Mouse (Mus musculus) olfactory bulb, adult 2 months (tissue): ENCODE results near the gene BC028528. TPM values are rescaled to one million over a fixed set of nuclear protein-coding genes. Genes with fewer than 3 reads are reported as not detected.
"Not testable (repeated sequence)": the region's sequence is repeated elsewhere in the genome, so short reads cannot be mapped to it uniquely, and the experiment has no call there.

Experiments used
- H3K27ac ChIP-seq: fragments of 200-500 bp; 2 replicates; pipeline ENCODE4 v1.5.1; 2012; ENCODE audit warnings: low read depth, low read length; ENCODE audit not compliant: insufficient read depth
- H3K4me1 ChIP-seq: fragments of 200-500 bp; 2 replicates; pipeline ENCODE4 v1.6.1; 2012; ENCODE audit warnings: low read length; ENCODE audit not compliant: control insufficient read depth, insufficient read depth
- H3K4me3 ChIP-seq: fragments of 200-500 bp; 2 replicates; pipeline ENCODE4 v1.5.1; 2012; ENCODE audit warnings: mild to moderate bottlenecking, low read depth, low read length, moderate library complexity; ENCODE audit not compliant: insufficient read depth
- CTCF ChIP-seq: fragments of 200-500 bp; IDR thresholded peaks from 2 replicates; pipeline ENCODE4 v1.5.1; 2012; ENCODE audit warnings: low read depth, mild to moderate bottlenecking, low read length, moderate library complexity; ENCODE audit not compliant: insufficient read depth
- POLR2A ChIP-seq: fragments of 200-500 bp; IDR thresholded peaks from 2 replicates; pipeline ENCODE4 v1.6.1; 2012; ENCODE audit warnings: mild to moderate bottlenecking, low read depth, low read length, moderate library complexity; ENCODE audit not compliant: insufficient read depth
- WGBS: fragments of 180-500 bp; shearing (Covaris S2); methylation state at CpG from one replicate; pipeline ENCODE4 v1.1.7; 2018; 5-methylcytosine and 5-hydroxymethylcytosine counted together
- polyA plus RNA-seq: library from polyadenylated mRNA; stranded (reverse); fragments of >200 nt; gene quantifications from 2 replicates; pipeline ENCODE4 v1.2.4, GENCODE M21; 2012; ENCODE audit warnings: low replicate concordance; ENCODE audit not compliant: missing spikeins, insufficient read depth, insufficient read length

The BC028528 gene
- polyA plus RNA-seq, 1 experiment: not detected

DNA sequence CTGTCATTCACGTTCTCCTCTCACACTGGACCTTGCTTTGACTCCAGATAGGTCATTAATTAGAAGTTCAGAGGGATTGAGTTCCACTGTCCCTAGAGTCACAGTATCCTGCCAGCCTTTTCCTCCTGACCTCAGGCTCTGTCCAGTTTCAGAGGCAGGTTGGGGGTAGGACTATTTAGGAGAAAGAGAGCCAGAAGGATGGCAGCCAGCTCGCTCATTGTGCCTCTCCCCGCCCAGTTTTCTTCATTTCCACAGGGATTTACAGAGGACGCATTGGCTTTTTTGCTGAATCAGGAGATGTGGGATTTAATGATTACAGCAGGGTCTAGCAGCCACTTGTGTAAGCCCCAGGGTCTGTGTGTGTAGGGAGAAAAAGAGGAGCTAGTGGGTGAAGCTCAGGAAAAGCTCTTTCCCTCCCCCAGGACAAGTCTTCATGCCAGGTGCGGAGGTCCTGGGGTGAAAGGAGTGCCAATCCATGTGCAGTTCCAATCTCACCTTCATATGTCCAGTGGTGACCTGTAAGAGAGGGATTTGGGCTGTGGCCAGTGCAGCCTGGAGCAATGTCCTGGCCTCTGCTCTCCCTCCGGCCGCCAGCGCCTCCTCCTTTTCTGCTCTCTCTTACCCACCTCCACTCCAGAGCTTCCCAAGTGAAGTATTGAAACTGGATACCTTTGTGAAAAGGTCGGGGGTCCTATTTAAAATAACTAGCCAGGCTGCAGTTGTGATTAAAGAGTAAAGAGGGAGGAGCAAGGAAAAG, 10.0 kb upstream of the BC028528 start:
- Histone ChIP-seq H3K4me1 (peaks cover 11% of the 10 kb centered on the region), H3K4me3 (no peak overlapping the region), H3K27ac (no peak overlapping the region)
- 65% methylated on average over 9 of the region's 9 CpGs for WGBS
- TF ChIP-seq CTCF (no peak), POLR2A (no peak)

- peaks cover 12% of the 10 kb centered on the region for H3K4me1 ChIP-seq
- H3K4me3 ChIP-seq: no peak overlapping the region
- TF ChIP-seq CTCF (no peak), POLR2A (no peak)
- H3K27ac ChIP-seq: no peak overlapping the region
- 68% methylated on average over 13 of the region's 13 CpGs for WGBS
Observed at GRCm38 (mm10) chr3:95899800-95900524, 8.2 kb upstream of the BC028528 start.

DNA sequence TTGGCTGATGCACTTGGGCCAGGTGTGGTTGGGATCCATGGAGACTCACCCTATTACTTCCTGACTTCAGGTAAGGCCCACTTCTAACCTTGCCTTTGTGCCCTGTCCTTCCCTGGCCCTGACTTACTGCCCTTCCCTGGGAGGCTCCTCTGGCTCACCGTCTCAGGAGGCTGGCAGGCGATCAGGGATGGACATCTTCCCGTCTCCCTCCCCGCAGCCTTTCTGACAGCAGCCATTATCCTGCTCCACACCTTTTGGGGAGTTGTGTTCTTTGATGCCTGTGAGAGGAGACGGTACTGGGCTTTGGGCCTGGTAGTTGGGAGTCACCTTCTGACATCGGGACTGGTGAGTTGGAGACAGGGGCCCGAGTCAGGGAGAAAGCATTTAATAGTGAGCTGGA, 3.7 kb upstream of the BC028528 start:
- H3K27ac ChIP-seq, H3K4me3 ChIP-seq: not testable (repeated sequence)
- H3K4me1 ChIP-seq: peaks cover 22% of the 10 kb centered on the region
- WGBS: 85% methylated on average over 7 of the region's 7 CpGs

GRCm38 (mm10) chr3:95894317-95895160, 2.7 kb upstream of the BC028528 start:
- TF ChIP-seq CTCF (no peak), POLR2A (no peak)
- H3K4me1 ChIP-seq: peaks cover 22% of the 10 kb centered on the region
- peak overlapping the region; percentile 62 for H3K4me3 ChIP-seq
- peak overlapping the region; percentile 59; the same call in 1 of the 2 replicates for H3K27ac ChIP-seq
- WGBS: 3% methylated on average over 16 of the region's 16 CpGs

DNA sequence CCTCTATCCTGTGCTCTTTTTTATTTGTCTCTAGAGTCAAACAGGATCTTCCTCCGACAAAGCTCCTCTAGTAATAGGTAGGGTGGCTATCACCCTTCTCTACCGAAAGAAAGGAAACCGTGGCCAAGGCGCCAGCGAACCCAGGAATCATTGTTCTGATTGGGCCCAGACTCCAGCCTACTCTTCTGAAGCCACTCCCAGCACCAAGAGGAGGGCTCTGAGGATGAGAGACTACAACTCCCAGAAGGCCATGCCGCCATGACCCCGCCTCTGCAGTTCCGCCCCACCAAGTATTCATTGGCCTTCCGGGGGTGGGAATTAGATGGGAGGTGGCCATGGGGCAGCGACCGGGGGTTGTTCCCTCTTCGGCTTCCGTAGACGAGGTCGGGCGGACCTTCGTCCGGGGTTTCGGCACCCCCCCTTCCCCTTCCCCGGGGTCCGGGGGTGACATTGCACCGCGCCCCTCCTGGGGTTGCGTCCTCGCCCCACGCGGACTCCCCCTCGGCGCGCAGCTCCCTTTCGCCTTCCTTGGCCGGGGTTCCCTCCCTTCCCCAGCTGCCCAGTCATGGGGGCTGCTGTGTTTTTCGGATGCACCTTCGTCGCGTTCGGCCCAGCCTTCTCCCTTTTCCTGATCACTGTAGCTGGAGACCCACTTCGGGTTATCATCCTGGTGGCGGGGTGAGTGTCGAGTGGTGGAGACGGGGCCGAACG, 2.0 kb upstream of the BC028528 start, which contains the start of gene Aph1a:
Gene Aph1a, plus strand, starts transcription at position 364 of the 711 bp plus-strand sequence.
- Histone ChIP-seq H3K27ac (peak within 1 kb of the TSS; percentile 59; the same call in 1 of the 2 replicates), H3K4me1 (peaks cover 22% of the 10 kb centered on the region), H3K4me3 (peak within 1 kb of the TSS; percentile 62)
- under 1% methylated on average over 29 of the region's 43 CpGs for WGBS

GRCm38 (mm10) chr3:95893126-95893525, 1.3 kb upstream of the BC028528 start:
- Histone ChIP-seq H3K4me1 (peaks cover 22% of the 10 kb centered on the region), H3K4me3 (no peak overlapping the region), H3K27ac (0 out of 2 replicates have a peak overlapping the region, but pooled peaks have one; percentile 56)
- no peak for TF ChIP-seq POLR2A
- no peak for TF ChIP-seq CTCF
- WGBS: 16% methylated on average over 7 of the region's 7 CpGs

DNA sequence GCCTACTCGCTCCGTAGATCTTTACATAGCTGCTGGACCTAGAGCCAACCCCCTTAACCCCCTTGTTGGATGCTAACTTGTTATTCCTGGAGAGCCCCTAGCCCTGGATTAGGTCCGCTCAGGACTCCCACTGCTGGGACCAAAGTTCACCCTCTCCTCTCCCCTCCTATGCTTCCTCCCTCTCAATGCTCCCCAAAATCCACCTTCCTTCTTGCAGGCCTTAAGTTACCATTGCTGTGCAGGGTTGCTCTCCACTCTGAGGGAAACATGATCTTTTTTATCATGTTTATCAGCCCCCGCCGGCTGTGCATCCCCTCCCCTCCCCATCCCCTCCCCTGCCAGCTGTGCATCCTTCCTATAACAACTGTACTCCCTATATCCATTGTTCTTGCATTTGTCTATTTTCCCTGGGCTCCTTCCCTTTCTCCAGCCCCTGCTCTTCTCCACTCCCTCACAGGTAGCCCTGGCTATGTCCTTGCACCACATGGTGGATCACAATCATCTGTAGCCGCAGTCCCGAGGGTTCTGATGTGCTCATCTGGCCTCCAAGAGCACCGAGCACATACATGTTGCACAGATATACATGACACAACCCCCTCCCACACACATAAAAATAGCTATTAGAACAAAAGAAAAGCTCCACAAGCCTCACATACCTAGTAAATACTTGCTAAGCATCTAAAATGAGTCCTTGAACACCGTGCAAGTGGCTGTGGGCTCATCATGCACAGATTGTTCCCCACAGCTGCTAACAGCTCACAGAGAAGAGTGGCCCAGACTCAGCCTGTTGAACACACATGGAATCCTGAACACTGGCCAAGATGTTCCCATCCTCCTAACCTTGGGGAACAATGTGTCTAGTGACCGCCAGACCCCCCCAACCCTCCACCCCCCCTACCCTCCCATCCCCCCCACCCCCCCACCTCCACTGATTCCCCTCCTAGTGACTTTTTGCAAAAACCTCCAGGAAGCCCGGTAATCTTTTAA, 554 bp upstream of the BC028528 start:
- H3K27ac ChIP-seq: peak overlapping the region; percentile 58
- TF ChIP-seq CTCF (no peak), POLR2A (no peak)
- H3K4me1 ChIP-seq: peaks cover 22% of the 10 kb centered on the region
- H3K4me3 ChIP-seq: no peak overlapping the region
- 35% methylated on average over 11 of the region's 11 CpGs for WGBS

- TF ChIP-seq CTCF: no peak
- TF ChIP-seq POLR2A: no peak
- Histone ChIP-seq H3K27ac (no peak overlapping the region), H3K4me1 (peaks cover 14% of the 10 kb centered on the region; the same call in 1 of the 2 replicates), H3K4me3 (no peak overlapping the region)
- WGBS: 79% methylated on average over 3 of the region's 3 CpGs
Observed at GRCm38 (mm10) chr3:95889664-95890063, 2.1 kb downstream of the BC028528 start.
